Mouse (Mus musculus) cerebellum, adult (tissue): ENCODE results near the gene Icam5.
"Not testable (repeated sequence)": the region's sequence is repeated elsewhere in the genome, so short reads cannot be mapped to it uniquely, and the experiment has no call there.

Experiments
- ATAC-seq: cut with Nextera tagmentation; 2 replicates; pipeline ENCODE4 v1.9.2; 2017; ENCODE audit warnings: mild to moderate bottlenecking, moderate library complexity, mixed read lengths; ENCODE audit not compliant: insufficient number of reproducible peaks, low FRiP score, low TSS enrichment

Gene Icam5

GRCm38 (mm10) chr9:21032491-21032890 is 618 bp downstream of the Icam5 start:
- ATAC-seq, result no peak

GRCm38 (mm10) chr9:21033136-21033535 is 1.3 kb downstream of the Icam5 start:
- ATAC-seq, result no peak

- no peak for ATAC-seq
Observed at GRCm38 (mm10) chr9:21034481-21035085, 2.7 kb downstream of the Icam5 start.

- no peak for ATAC-seq
Observed at GRCm38 (mm10) chr9:21035586-21035985, 3.7 kb downstream of the Icam5 start.

GRCm38 (mm10) chr9:21036161-21036560 is 4.3 kb downstream of the Icam5 start:
- ATAC-seq, result no peak

GRCm38 (mm10) chr9:21036666-21037065 is 4.8 kb downstream of the Icam5 start:
- no peak for ATAC-seq

GRCm38 (mm10) chr9:21037481-21037891 is 5.6 kb downstream of the Icam5 start:
- no peak for ATAC-seq

- ATAC-seq, result no peak
Observed at GRCm38 (mm10) chr9:21039779-21040178, 7.9 kb downstream of the Icam5 start.

GRCm38 (mm10) chr9:21041308-21041707 is 9.4 kb downstream of the Icam5 start:
- ATAC-seq, result no peak

- no peak for ATAC-seq
Observed at GRCm38 (mm10) chr9:21043563-21043962, 11.7 kb downstream of the Icam5 start.

GRCm38 (mm10) chr9:21044785-21045184 is 12.9 kb downstream of the Icam5 start:
- ATAC-seq, result not testable (repeated sequence)

- ATAC-seq, result no peak
Observed at GRCm38 (mm10) chr9:21045235-21045634, 13.4 kb downstream of the Icam5 start.

- ATAC-seq, result no peak
Observed at GRCm38 (mm10) chr9:21051578-21051977, 19.7 kb downstream of the Icam5 start.

- ATAC-seq, result no peak
Observed at GRCm38 (mm10) chr9:21062928-21063327, 31.1 kb downstream of the Icam5 start.

- no peak for ATAC-seq
Observed at GRCm38 (mm10) chr9:21067006-21067684, 35.3 kb downstream of the Icam5 start, which contains the start of gene Zglp1. TSS of gene Zglp1 (minus strand) at chr9:21067093.

GRCm38 (mm10) chr9:21072641-21073040 is 40.8 kb downstream of the Icam5 start:
- ATAC-seq, result no peak

- peak; percentile 93 for ATAC-seq
Observed at GRCm38 (mm10) chr9:21073044-21073840, 41.4 kb downstream of the Icam5 start, which contains the start of the genes Gm49373 and Fdx1l. TSS of gene Gm49373 (minus strand) at chr9:21073096. TSS of gene Fdx1l (minus strand) at chr9:21073614.

GRCm38 (mm10) chr9:21074173-21074572 is 42.3 kb downstream of the Icam5 start:
- ATAC-seq, result no peak

GRCm38 (mm10) chr9:21075625-21076024 is 43.8 kb downstream of the Icam5 start:
- ATAC-seq, result no peak

- ATAC-seq, result no peak
Observed at GRCm38 (mm10) chr9:21081127-21081526, 49.3 kb downstream of the Icam5 start.

GRCm38 (mm10) chr9:21083324-21083723 is 51.5 kb downstream of the Icam5 start:
- ATAC-seq, result no peak
